Mouse (Mus musculus): ENCODE results near the gene Pygo1. TPM values are rescaled to one million over a fixed set of nuclear protein-coding genes. Genes with fewer than 3 reads are reported as not detected.

The Pygo1 gene
- polyA plus RNA-seq (2015; fragmentation: Nextera tagmentation; extraction: Ambion mirVana): 2.9 and 3.0 TPM in 2 replicates

DNA sequence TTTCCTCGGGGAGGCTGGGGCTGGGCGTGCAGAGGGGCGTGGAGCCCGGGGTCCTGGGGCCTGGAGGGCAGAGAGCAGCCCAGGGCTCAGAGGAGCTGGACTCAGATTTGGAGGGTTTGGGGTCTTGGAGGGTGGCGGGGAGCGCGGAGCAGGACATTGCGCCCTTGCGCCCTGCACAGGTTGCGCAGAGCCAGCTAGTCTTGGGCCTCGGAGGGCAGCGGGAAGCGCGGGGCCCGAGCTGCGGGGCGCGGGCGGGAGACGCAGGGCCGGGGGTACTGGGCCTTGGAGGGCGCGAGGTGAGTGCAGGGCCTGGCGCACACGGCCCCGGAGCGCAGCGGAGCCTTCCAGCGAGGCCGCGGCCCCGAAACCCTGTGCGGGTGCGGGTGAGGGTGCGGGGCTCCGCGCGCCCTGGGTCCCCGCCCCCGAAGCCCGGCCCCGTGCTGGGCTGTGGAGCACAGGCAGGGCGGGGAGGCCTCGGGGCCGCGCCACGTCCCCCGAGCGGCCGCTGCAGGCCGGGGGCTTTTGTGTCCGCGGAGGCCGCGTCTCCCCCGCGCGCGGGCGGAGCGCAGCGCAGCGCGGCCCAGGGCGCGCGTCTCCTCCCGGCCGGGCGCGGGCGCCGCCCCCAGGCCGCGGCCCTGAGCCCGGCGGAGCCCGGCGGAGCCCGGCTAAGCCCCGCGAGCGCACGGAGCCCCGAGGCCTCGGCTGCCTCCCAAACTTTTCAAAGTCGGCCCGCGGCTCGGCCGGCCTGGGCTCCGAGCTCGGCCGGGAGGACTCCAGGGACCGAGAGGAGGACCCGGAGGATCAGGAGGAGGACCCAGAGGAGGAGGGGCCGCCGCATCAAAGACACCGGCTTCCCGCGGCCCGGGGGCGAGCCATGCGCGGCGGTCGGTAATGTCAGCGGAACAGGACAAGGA is at the start of gene Pygo1:
Gene Pygo1, plus strand, starts transcription at position 625 of the 914 bp plus-strand sequence.
- Histone ChIP-seq H3K4me3 (ENCODE audit: low read length) (peak within 1 kb of the TSS; percentile 69), H3K9ac (ENCODE audit: low read length) (peak within 1 kb of the TSS; percentile 88), H3K4me1 (replicated peaks; ENCODE audit: control insufficient read depth, insufficient read depth, low read length) (peaks cover 6% of the 10 kb centered on the region), H3K27me3 (ENCODE audit: control insufficient read depth, insufficient read depth, low read depth, low read length) (no peaks in the 10 kb centered on the region), H3K4me2 (ENCODE audit: low read depth, low read length) (peak within 1 kb of the TSS; percentile 95), H3K27ac (ENCODE audit: low read length) (peak within 1 kb of the TSS; percentile 80), H3K9me3 (ENCODE audit: control insufficient read depth, low read length) (no peaks in the 10 kb centered on the region), H3K36me3 (ENCODE audit: control insufficient read depth, insufficient read depth, low read length) (no peaks in the 10 kb centered on the region)
- peak; percentile 90 for ATAC-seq (ENCODE audit: low read depth)
- WGBS: under 1% methylated on average over 81 of the region's 108 CpGs

DNA sequence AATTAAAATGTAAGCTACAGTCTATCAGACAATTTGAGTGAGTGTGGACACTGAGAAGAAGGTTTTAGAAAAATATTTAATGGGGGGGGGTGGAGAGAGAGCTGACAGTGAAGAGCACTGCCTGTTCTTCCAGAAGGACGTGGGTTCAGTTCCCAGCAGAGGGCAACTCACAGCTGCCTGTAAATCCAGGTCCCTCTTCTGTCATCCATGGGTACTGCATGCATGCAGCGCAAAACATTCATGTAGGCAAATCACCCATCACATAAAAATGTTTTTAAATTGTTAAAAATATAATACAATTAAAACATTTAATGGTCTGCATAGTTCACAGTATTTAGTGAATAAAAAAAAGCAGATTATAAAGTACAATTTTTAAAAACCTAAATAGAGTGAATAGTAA is 49.6 kb upstream of the Pygo1 start:
- ATAC-seq (ENCODE audit: low read depth): no peak

DNA sequence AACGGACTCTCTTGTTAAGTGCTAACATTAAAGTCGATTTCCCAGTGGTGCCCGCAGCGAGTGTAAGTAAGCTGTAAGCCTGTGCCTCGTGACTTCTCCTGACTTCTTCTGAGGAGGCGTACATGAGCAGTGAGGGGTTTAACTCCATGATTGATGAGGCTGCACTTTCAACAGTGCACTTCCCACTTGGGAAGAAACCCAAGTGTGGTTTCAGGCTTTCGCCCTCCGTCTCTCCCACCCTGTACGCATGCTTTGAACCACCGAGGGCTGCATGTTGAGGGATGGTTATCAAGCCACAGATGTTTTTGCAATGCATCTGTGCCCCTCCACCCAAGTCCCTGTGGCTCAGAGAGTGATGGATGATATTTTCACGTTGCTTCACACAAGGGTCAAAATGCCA is 47.5 kb upstream of the Pygo1 start:
- Histone ChIP-seq H3K4me2 (ENCODE audit: low read depth, low read length) (peak overlapping the region; percentile 33; the same call in 1 of the 2 replicates), H3K4me1 (replicated peaks; ENCODE audit: control insufficient read depth, insufficient read depth, low read length) (peaks cover 31% of the 10 kb centered on the region), H3K9ac (ENCODE audit: low read length) (no peak overlapping the region), H3K27me3 (ENCODE audit: control insufficient read depth, insufficient read depth, low read depth, low read length) (no peaks in the 10 kb centered on the region), H3K27ac (ENCODE audit: low read length) (no peak overlapping the region), H3K36me3 (ENCODE audit: control insufficient read depth, insufficient read depth, low read length) (no peaks in the 10 kb centered on the region), H3K9me3 (ENCODE audit: control insufficient read depth, low read length) (no peaks in the 10 kb centered on the region), H3K4me3 (ENCODE audit: low read length) (no peak overlapping the region)
- ATAC-seq (ENCODE audit: low read depth): peak; percentile 50
- WGBS: 16% methylated on average over 11 of the region's 11 CpGs

More for the DNA sequence above, 49.6 kb upstream of the Pygo1 start:
- Histone ChIP-seq H3K36me3 (ENCODE audit: control insufficient read depth, insufficient read depth, low read length) (no peaks in the 10 kb centered on the region), H3K4me1 (replicated peaks; ENCODE audit: control insufficient read depth, insufficient read depth, low read length) (peaks cover 32% of the 10 kb centered on the region), H3K9ac (ENCODE audit: low read length) (no peak overlapping the region), H3K9me3 (ENCODE audit: control insufficient read depth, low read length) (no peaks in the 10 kb centered on the region), H3K27ac (ENCODE audit: low read length) (no peak overlapping the region), H3K4me3 (ENCODE audit: low read length) (no peak overlapping the region), H3K27me3 (ENCODE audit: control insufficient read depth, insufficient read depth, low read depth, low read length) (no peaks in the 10 kb centered on the region), H3K4me2 (ENCODE audit: low read depth, low read length) (no peak overlapping the region)
- 78% methylated on average over 2 of the region's 2 CpGs for WGBS

DNA sequence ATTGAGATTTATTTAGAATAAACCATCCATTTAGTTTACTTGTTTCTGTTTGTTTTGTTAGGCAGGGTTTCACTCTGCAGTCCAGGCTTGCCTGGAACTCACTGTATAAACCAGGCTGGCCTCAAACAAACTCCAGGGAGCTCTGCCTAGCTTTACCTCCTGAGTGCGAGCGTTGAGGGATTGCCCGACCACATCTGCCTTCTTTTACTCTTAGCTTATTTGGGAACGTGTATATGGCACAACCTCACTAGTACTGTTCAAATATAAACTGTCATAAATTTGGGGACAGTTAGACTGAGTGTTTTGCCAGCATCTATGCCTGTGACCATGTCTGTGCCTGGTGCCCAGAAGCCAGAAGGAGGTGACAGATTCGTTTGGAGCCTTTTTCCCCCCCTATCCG is 46.8 kb upstream of the Pygo1 start:
- Histone ChIP-seq H3K4me3 (ENCODE audit: low read length) (no peak overlapping the region), H3K9me3 (ENCODE audit: control insufficient read depth, low read length) (no peaks in the 10 kb centered on the region), H3K4me1 (replicated peaks; ENCODE audit: control insufficient read depth, insufficient read depth, low read length) (peaks cover 31% of the 10 kb centered on the region), H3K9ac (ENCODE audit: low read length) (no peak overlapping the region), H3K27me3 (ENCODE audit: control insufficient read depth, insufficient read depth, low read depth, low read length) (no peaks in the 10 kb centered on the region), H3K27ac (ENCODE audit: low read length) (no peak overlapping the region), H3K4me2 (ENCODE audit: low read depth, low read length) (no peak overlapping the region), H3K36me3 (ENCODE audit: control insufficient read depth, insufficient read depth, low read length) (no peaks in the 10 kb centered on the region)
- 33% methylated on average over 6 of the region's 6 CpGs for WGBS
- no peak for ATAC-seq (ENCODE audit: low read depth)

DNA sequence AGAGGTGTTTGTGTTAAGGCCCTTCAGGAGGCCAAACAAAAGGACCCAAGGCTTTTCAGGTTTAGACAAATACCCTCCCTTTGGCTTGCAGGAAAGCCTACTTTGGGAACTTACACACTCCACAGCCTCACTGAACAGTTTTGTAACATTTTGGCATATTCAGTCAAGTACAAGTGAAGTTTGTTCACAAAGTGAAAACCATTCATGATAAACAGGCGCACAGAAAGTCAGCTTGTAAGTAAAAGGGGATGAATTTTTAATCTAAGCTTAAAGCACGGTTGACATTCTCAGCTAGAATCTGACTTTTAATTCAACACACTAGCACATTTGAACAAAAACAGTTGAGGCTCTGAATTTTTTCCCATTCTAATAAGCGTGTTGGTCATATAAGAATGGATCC is 45.8 kb upstream of the Pygo1 start:
- 80% methylated on average over 3 of the region's 3 CpGs for WGBS
- no peak overlapping the region for H3K9ac ChIP-seq (ENCODE audit: low read length)
- no peaks in the 10 kb centered on the region for H3K36me3 ChIP-seq (ENCODE audit: control insufficient read depth, insufficient read depth, low read length)
- no peak overlapping the region for H3K4me3 ChIP-seq (ENCODE audit: low read length)
- ATAC-seq (ENCODE audit: low read depth): no peak
- H3K9me3 ChIP-seq (ENCODE audit: control insufficient read depth, low read length): no peaks in the 10 kb centered on the region
- H3K4me1 ChIP-seq (replicated peaks; ENCODE audit: control insufficient read depth, insufficient read depth, low read length): peaks cover 31% of the 10 kb centered on the region
- no peaks in the 10 kb centered on the region for H3K27me3 ChIP-seq (ENCODE audit: control insufficient read depth, insufficient read depth, low read depth, low read length)
- no peak overlapping the region for H3K27ac ChIP-seq (ENCODE audit: low read length)
- no peak overlapping the region for H3K4me2 ChIP-seq (ENCODE audit: low read depth, low read length)

DNA sequence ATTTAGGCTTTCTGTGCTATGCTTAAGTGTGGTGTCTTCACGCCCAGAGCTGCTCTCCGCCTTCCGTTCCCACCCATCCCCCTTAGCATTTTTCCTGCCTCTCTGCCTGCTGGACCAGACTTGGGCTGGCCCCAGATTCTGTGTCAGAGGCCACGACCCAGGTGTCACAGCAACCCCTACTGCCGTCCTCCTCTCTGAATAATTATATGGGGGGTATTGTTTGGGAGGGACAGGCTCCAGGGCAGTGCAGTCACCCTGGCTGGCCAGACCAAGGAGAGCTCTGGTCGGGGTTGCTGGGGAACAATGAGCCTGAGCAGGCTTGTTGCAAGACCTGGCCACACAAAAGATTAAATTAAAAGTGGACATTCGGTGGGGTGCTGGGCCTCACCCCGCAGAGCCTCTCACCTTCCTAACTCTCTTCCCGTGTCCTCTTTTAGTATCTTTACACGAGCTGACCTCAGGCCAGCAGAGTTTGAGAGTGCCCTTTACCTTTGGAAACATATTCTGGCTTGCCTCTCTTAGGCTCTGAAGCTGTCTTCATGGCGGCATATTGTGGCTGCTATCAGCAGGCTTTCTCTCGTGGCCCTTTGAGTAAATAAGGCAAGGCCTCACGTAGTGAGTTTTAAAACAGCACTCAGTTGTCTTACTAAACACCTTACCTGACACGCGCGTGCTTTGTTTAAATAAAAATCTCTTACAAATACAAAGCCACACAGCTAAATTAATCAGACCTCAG is 45.1 kb upstream of the Pygo1 start:
- no peaks in the 10 kb centered on the region for H3K27me3 ChIP-seq (ENCODE audit: control insufficient read depth, insufficient read depth, low read depth, low read length)
- WGBS: 40% methylated on average over 16 of the region's 16 CpGs
- H3K36me3 ChIP-seq (ENCODE audit: control insufficient read depth, insufficient read depth, low read length): no peaks in the 10 kb centered on the region
- H3K27ac ChIP-seq (ENCODE audit: low read length): no peak overlapping the region; the same call in 1 of the 2 replicates
- H3K4me3 ChIP-seq (ENCODE audit: low read length): no peak overlapping the region
- ATAC-seq (ENCODE audit: low read depth): peak; percentile 29; the same call in 1 of the 2 replicates
- H3K4me2 ChIP-seq (ENCODE audit: low read depth, low read length): no peak overlapping the region
- H3K9ac ChIP-seq (ENCODE audit: low read length): no peak overlapping the region
- no peaks in the 10 kb centered on the region for H3K9me3 ChIP-seq (ENCODE audit: control insufficient read depth, low read length)
- peaks cover 31% of the 10 kb centered on the region for H3K4me1 ChIP-seq (replicated peaks; ENCODE audit: control insufficient read depth, insufficient read depth, low read length)

DNA sequence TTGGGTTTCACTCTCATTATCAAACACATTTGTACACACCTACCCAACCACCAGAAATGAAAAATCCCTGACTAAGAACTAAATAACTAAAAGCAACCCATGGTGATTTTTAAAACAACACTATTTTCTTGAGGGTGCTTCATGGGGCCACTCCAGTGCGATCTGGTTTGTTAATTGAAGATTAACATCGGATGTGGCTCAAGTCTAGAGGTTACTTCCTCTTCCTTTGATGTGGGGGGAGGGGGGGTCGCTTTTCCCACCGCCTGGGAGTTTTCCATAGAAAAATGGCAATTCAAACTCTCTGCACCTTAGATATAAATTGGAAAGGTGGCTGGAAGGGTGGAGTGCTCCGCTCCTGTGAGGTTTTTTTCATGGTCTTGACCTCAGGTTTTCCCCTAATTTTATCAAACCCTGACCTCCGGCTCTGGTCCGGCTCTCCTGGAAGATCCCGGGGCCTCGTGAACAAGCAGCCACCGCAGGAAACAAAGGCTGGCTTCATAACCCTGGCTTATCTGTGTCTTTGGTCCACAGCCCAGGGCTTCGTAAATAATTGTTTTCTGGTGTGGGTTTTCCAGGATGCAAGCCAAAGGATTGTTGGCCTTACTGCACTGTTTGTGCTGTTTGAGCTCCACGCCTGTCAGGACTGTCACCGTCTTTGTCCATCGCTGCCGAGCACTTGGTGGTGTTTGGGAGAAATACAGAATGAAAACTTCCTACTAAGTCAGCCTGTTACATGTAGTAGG is 44.2 kb upstream of the Pygo1 start:
- peak overlapping the region; percentile 18 for H3K27ac ChIP-seq (ENCODE audit: low read length)
- 11% methylated on average over 15 of the region's 15 CpGs for WGBS
- ATAC-seq (ENCODE audit: low read depth): peak; percentile 61; the same call in 1 of the 2 replicates
- H3K27me3 ChIP-seq (ENCODE audit: control insufficient read depth, insufficient read depth, low read depth, low read length): no peaks in the 10 kb centered on the region
- no peak overlapping the region for H3K4me3 ChIP-seq (ENCODE audit: low read length)
- H3K9me3 ChIP-seq (ENCODE audit: control insufficient read depth, low read length): no peaks in the 10 kb centered on the region
- H3K36me3 ChIP-seq (ENCODE audit: control insufficient read depth, insufficient read depth, low read length): no peaks in the 10 kb centered on the region
- H3K4me2 ChIP-seq (ENCODE audit: low read depth, low read length): peak overlapping the region; percentile 24
- H3K9ac ChIP-seq (ENCODE audit: low read length): no peak overlapping the region
- H3K4me1 ChIP-seq (replicated peaks; ENCODE audit: control insufficient read depth, insufficient read depth, low read length): peaks cover 31% of the 10 kb centered on the region

DNA sequence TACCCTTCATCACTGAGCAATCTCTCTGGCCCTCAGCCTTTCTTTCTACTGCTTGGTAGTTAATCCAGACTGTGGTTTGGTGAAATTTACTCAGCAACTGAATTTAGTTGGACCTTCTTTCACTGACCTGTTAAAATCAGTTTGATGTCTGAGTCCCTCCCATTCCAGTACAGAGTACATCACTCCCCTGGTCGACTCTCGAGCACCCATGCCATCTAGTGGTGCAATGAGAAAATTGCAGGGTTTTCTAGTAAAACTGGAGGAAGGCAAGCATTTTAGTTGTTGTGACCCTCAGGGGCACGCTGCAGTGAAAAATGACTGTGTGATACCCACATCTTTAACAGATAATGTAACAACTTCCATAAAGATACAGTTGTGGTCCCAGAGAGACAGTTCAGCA is 41.5 kb upstream of the Pygo1 start:
- no peaks in the 10 kb centered on the region for H3K36me3 ChIP-seq (ENCODE audit: control insufficient read depth, insufficient read depth, low read length)
- peak; percentile 46; the same call in 1 of the 2 replicates for ATAC-seq (ENCODE audit: low read depth)
- H3K4me2 ChIP-seq (ENCODE audit: low read depth, low read length): no peak overlapping the region
- peaks cover 21% of the 10 kb centered on the region for H3K4me1 ChIP-seq (replicated peaks; ENCODE audit: control insufficient read depth, insufficient read depth, low read length)
- no peaks in the 10 kb centered on the region for H3K9me3 ChIP-seq (ENCODE audit: control insufficient read depth, low read length)
- WGBS: 10% methylated on average over 3 of the region's 3 CpGs
- H3K4me3 ChIP-seq (ENCODE audit: low read length): no peak overlapping the region
- H3K9ac ChIP-seq (ENCODE audit: low read length): no peak overlapping the region
- no peaks in the 10 kb centered on the region for H3K27me3 ChIP-seq (ENCODE audit: control insufficient read depth, insufficient read depth, low read depth, low read length)
- H3K27ac ChIP-seq (ENCODE audit: low read length): no peak overlapping the region

Data from lung, embryonic 16.5 days (tissue).